Mouse (Mus musculus): ENCODE data around the gene Trub1. TPM values are rescaled to one million over a fixed set of nuclear protein-coding genes. Genes with fewer than 3 reads are reported as not detected.

Gene Trub1
- 1.3 and 2.5 TPM in 2 replicates for total RNA-seq (2015; ENCODE audit: low replicate concordance)
- 1.1 and 3.0 TPM in 2 replicates for total RNA-seq (2017; ENCODE audit: low replicate concordance)

GRCm38 (mm10) chr19:57452492-57453217 is at the start of gene Trub1:
TSS of gene Trub1 (plus strand) at chr19:57452912.
- ATAC-seq (replicated peaks; ENCODE audit: low FRiP score, poor library complexity, severe bottlenecking), result peak; percentile 89

- 0 out of 2 replicates have a peak, but pooled peaks have one; percentile 52 for ATAC-seq (replicated peaks; ENCODE audit: low FRiP score, poor library complexity, severe bottlenecking)
These were observed 48.8 kb upstream of the Trub1 start for GRCm38 (mm10) chr19:57403700-57404501.

DNA sequence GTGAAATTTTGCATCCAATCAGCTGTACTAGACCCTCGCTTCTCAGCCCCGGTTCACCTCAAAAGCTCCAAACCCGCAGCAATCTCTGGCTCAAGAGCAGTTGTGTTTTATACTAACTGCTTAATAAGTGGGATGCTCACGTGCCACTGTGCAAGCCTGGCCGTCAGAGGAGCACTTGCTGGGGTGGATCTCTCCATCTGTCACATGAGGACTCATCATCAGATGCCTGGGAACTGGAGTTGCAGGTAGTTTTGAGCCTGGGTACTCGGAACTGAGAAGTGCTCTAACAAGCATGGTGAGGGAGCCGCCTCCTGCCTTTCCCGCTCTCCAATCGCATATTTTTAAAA is 48.2 kb upstream of the Trub1 start:
- ATAC-seq (replicated peaks; ENCODE audit: low FRiP score, poor library complexity, severe bottlenecking), result 0 out of 2 replicates have a peak, but pooled peaks have one; percentile 8

DNA sequence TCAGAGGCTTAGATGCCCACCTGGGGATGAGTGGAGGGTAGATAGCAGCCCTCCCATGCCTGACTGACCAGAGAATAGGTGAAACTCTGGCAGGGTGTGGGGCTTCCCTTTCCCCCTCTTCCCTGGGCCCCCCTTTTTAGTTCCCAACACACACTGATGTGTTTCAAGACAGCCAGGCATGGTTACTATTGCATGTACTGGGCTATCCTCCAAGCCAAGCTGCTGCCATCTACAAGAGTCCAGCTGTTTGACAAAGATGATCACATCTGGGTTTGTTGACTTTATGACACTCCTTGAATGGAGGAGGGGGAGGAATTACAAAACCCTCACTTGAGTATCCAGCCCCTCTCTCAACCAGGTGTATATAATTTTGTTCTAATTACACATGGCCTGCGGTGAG is 44.8 kb upstream of the Trub1 start:
- no peak for ATAC-seq (replicated peaks; ENCODE audit: low FRiP score, poor library complexity, severe bottlenecking)

- ATAC-seq (replicated peaks; ENCODE audit: low FRiP score, poor library complexity, severe bottlenecking), result no peak
These were observed 41.1 kb upstream of the Trub1 start for GRCm38 (mm10) chr19:57411375-57412196.

DNA sequence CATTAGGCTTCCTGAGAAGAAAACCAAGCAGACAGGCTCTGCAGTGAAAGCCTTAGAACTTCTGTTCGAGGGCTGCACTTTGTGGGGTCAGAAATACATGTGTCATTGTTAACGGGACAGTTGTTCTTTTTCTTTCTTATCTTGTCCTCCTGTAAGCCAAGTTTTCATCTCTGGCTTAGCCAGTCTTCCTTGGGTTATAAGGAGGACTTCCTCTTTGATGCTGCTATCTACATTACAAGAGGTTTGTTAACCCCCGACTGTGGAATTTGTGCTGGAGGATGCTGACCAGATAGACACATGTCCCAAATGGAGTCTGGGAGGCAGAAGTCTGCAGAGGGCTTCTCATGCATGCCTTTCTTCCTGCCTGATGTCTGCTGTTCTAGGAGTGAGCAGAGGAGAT is 39.5 kb upstream of the Trub1 start:
- no peak for ATAC-seq (replicated peaks; ENCODE audit: low FRiP score, poor library complexity, severe bottlenecking)

DNA sequence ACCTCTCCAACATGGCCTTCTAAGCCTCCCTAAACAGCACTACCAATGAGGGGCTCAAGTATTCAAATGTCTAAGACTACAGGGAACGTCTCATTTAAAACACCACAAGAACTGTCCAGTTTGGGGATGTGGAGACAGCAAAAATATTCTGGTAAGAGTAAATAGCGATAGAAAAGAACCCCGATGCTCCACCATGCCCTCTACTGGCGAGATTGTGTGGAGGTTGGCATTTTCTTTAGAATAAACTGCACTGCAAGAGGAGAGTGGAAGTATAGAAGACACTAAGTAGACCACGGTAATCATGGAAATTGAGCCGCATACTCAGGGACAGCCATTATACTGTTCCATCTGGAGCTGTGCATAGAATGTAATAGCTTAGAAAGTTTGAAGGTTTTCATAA is 38.8 kb upstream of the Trub1 start:
- no peak for ATAC-seq (replicated peaks; ENCODE audit: low FRiP score, poor library complexity, severe bottlenecking)

- ATAC-seq (replicated peaks; ENCODE audit: low FRiP score, poor library complexity, severe bottlenecking), result no peak
These were observed 37.5 kb upstream of the Trub1 start for GRCm38 (mm10) chr19:57415031-57415807.

DNA sequence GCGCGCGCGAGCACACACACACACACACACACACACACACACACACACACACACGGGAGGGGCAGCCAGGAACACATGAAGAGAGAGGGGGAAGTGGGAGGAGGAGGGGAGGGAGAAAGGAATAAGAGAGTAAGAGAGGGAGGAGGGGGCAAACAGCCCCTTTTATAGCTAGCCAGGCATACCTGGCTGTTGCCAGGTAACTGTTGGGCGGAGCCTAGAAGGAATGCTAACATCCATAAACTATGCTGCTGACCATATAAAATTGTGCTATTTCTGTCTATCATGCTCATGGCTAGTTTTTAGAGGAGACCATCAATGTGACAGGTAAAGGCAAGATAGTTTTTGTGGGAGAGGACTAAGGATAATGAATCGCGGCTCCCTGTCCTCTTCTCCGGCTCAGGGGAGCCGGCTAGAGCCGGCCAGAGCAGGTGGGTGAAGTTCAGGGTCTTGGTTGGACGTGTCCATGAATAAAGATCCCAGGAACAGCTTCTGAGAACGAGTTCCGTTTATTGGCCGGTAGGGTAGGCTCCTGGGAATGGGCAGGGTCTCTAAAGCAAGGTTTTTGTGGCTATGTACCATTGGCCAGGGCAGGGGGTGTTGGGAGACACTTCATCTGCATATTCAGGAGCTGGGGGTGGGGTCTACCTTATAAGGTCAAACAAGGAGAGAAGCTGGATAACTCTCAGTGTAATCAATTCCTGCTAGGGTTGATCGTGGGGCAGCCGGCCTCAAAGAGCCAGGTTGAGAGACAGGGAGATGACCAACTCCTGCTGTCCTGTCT is 34.7 kb upstream of the Trub1 start:
- no peak for ATAC-seq (replicated peaks; ENCODE audit: low FRiP score, poor library complexity, severe bottlenecking)

- ATAC-seq (replicated peaks; ENCODE audit: low FRiP score, poor library complexity, severe bottlenecking), result no peak
These were observed 29.3 kb upstream of the Trub1 start for GRCm38 (mm10) chr19:57423402-57423801.

- ATAC-seq (replicated peaks; ENCODE audit: low FRiP score, poor library complexity, severe bottlenecking), result no peak
These were observed 27.4 kb upstream of the Trub1 start for GRCm38 (mm10) chr19:57425296-57425695.

GRCm38 (mm10) chr19:57426841-57427240 is 25.9 kb upstream of the Trub1 start:
- no peak for ATAC-seq (replicated peaks; ENCODE audit: low FRiP score, poor library complexity, severe bottlenecking)

GRCm38 (mm10) chr19:57427756-57428438 is 24.8 kb upstream of the Trub1 start:
- no peak for ATAC-seq (replicated peaks; ENCODE audit: low FRiP score, poor library complexity, severe bottlenecking)

GRCm38 (mm10) chr19:57428641-57429040 is 24.1 kb upstream of the Trub1 start:
- ATAC-seq (replicated peaks; ENCODE audit: low FRiP score, poor library complexity, severe bottlenecking), result no peak

DNA sequence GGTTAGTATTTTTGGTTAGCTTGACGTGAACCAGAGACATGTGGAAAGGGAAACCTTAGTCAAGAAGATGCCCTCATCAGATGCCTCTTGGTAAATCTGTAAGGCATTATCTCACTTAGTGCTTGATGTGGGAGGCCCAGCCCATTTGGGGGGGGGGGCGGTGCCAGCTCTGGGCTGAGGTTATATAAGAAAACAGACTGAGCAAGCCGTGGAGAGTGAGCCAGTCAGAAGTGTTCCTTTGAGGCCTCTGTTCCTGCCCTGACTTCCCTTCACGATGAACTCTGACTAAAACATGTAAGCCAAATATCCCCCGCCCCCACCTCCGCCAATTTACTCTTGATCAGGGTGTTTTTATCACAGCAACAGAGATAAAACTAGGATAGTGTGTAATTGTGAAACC is 22.8 kb upstream of the Trub1 start:
- no peak for ATAC-seq (replicated peaks; ENCODE audit: low FRiP score, poor library complexity, severe bottlenecking)

- no peak for ATAC-seq (replicated peaks; ENCODE audit: low FRiP score, poor library complexity, severe bottlenecking)
These were observed 21.2 kb upstream of the Trub1 start for GRCm38 (mm10) chr19:57431476-57431875.

- no peak for ATAC-seq (replicated peaks; ENCODE audit: low FRiP score, poor library complexity, severe bottlenecking)
These were observed 18.7 kb upstream of the Trub1 start for GRCm38 (mm10) chr19:57434024-57434423.

GRCm38 (mm10) chr19:57436586-57437021 is 16.1 kb upstream of the Trub1 start:
- ATAC-seq (replicated peaks; ENCODE audit: low FRiP score, poor library complexity, severe bottlenecking), result no peak
